Mouse (Mus musculus) embryonic fibroblast, embryonic 13.5 days (primary cell): ENCODE measurements around the gene Gm10401.

Experiments used
- CTCF ChIP-seq: IDR thresholded peaks from 2 replicates; pipeline ENCODE4 v1.5.1; 2011; ENCODE audit warnings: mild to moderate bottlenecking, control low read depth, low read length, moderate library complexity, borderline replicate concordance; ENCODE audit not compliant: insufficient read depth
- POLR2A ChIP-seq: IDR thresholded peaks from 2 replicates; pipeline ENCODE4 v1.6.1; 2011; ENCODE audit warnings: low read depth, mild to moderate bottlenecking, control low read depth, low read length, moderate library complexity

- TF ChIP-seq CTCF: no peak
- no peak for TF ChIP-seq POLR2A
These were observed 15.1 kb upstream of the Gm10401 start for GRCm38 (mm10) chr5:115113244-115113643.
